Mouse (Mus musculus) CH12.LX (cell line): ENCODE results near the gene Daam1. TPM values are rescaled to one million over a fixed set of nuclear protein-coding genes. Genes with fewer than 3 reads are reported as not detected.

Source experiments
- DNase-seq: peaks from one replicate; pipeline ENCODE4 v3.0.0-alpha.2; 2013; ENCODE audit errors: extremely low read depth
- H3K27ac ChIP-seq: 2 replicates; pipeline ENCODE4 v1.5.1; 2012; ENCODE audit warnings: low read depth, mild to moderate bottlenecking, control low read depth, moderate library complexity; ENCODE audit not compliant: insufficient read depth
- H3K27me3 ChIP-seq: replicated peaks from 2 replicates; pipeline ENCODE3; 2012; ENCODE audit warnings: inconsistent platforms
- H3K36me3 ChIP-seq, 2 experiments: replicated peaks in 1 of 2; 2 replicates each; pipeline versions ENCODE3 to v1.6.1; 2012; ENCODE audit warnings: inconsistent platforms in 1 of 2, low read length in 1 of 2, mild to moderate bottlenecking in 1 of 2, mixed read lengths in 1 of 2, moderate library complexity in 1 of 2; ENCODE audit not compliant: control insufficient read depth in 1 of 2, insufficient read depth in 1 of 2
- H3K4me1 ChIP-seq, 2 experiments: 2 replicates each; pipeline ENCODE4 v1.6.1; 2012; ENCODE audit warnings: inconsistent platforms in 1 of 2, moderate library complexity in 1 of 2; ENCODE audit not compliant: insufficient read depth in 2 of 2, control insufficient read depth in 1 of 2
- H3K4me2 ChIP-seq: 2 replicates; pipeline ENCODE4 v1.6.1; 2012; ENCODE audit warnings: low read depth, mild to moderate bottlenecking, control low read depth; ENCODE audit not compliant: poor library complexity, insufficient read depth, severe bottlenecking
- H3K4me3 ChIP-seq, 3 experiments: fragments of 150-350 bp in 1 of 3; sonication (generic) in 1 of 3; replicated peaks in 1 of 3; 2 replicates each; pipeline versions ENCODE3 to v1.5.1; 2011 to 2012; ENCODE audit warnings: low read depth in 2 of 3, low read length in 2 of 3, mild to moderate bottlenecking in 2 of 3, moderate library complexity in 2 of 3, control low read depth in 1 of 3, improper control_type of control experiment in 1 of 3, inconsistent platforms in 1 of 3, mixed read lengths in 1 of 3; ENCODE audit not compliant: poor library complexity in 1 of 3
- H3K79me2 ChIP-seq: replicated peaks from 2 replicates; pipeline ENCODE4 v1.6.1; 2012; ENCODE audit warnings: mild to moderate bottlenecking, moderate library complexity; ENCODE audit not compliant: control insufficient read depth, poor library complexity, insufficient read depth, severe bottlenecking; ENCODE audit errors: extremely low read depth
- H3K9ac ChIP-seq: 2 replicates; pipeline ENCODE4 v1.6.1; 2012; ENCODE audit warnings: low read depth, mild to moderate bottlenecking, control low read depth, moderate library complexity; ENCODE audit not compliant: insufficient read depth
- H3K9me3 ChIP-seq: replicated peaks from 2 replicates; pipeline ENCODE3; 2012; ENCODE audit warnings: low read length, inconsistent platforms, mixed read lengths
- BHLHE40 ChIP-seq: IDR thresholded peaks from 2 replicates; pipeline ENCODE4 v1.6.1; 2011; ENCODE audit warnings: mild to moderate bottlenecking, low read depth, low read length, improper control_type of control experiment
- CHD1 ChIP-seq: IDR thresholded peaks from 2 replicates; pipeline ENCODE4 v1.6.1; 2012; ENCODE audit warnings: low read depth, low read length, improper control_type of control experiment, inconsistent platforms
- CHD2 ChIP-seq: IDR thresholded peaks from 2 replicates; pipeline ENCODE4 v1.6.1; 2011; ENCODE audit warnings: low read length, improper control_type of control experiment
- EP300 ChIP-seq: IDR thresholded peaks from 2 replicates; pipeline ENCODE4 v1.6.1; 2011; ENCODE audit warnings: low read length, improper control_type of control experiment
- GABPA ChIP-seq: IDR thresholded peaks from 2 replicates; pipeline ENCODE4 v1.6.1; 2012; ENCODE audit warnings: low read depth, low read length, improper control_type of control experiment, inconsistent platforms; ENCODE audit not compliant: insufficient replicate concordance
- HCFC1 ChIP-seq: IDR thresholded peaks from 2 replicates; pipeline ENCODE4 v1.6.1; 2012; ENCODE audit warnings: low read depth, mild to moderate bottlenecking, inconsistent platforms, low read length, improper control_type of control experiment
- IRF4 ChIP-seq: IDR thresholded peaks from 2 replicates; pipeline ENCODE4 v1.6.1; 2014; ENCODE audit warnings: low read depth, mild to moderate bottlenecking, inconsistent platforms, low read length, improper control_type of control experiment
- JUN ChIP-seq: IDR thresholded peaks from 2 replicates; pipeline ENCODE4 v1.6.1; 2011; ENCODE audit warnings: low read depth, mild to moderate bottlenecking, low read length, improper control_type of control experiment, moderate library complexity; ENCODE audit not compliant: insufficient read depth
- JUND ChIP-seq: conservative IDR thresholded peaks from 2 replicates; pipeline ENCODE4 v1.6.1; 2011; ENCODE audit warnings: low read depth, low read length, improper control_type of control experiment
- MAFK ChIP-seq: IDR thresholded peaks from 2 replicates; pipeline ENCODE4 v1.6.1; 2011; ENCODE audit warnings: low read length, improper control_type of control experiment; ENCODE audit not compliant: insufficient replicate concordance
- MAZ ChIP-seq: IDR thresholded peaks from 2 replicates; pipeline ENCODE4 v1.6.1; 2012; ENCODE audit warnings: low read depth, mild to moderate bottlenecking, inconsistent platforms, low read length, improper control_type of control experiment, moderate library complexity
- MEF2A ChIP-seq: IDR thresholded peaks from 2 replicates; pipeline ENCODE4 v1.6.1; 2014; ENCODE audit warnings: low read depth, mild to moderate bottlenecking, inconsistent platforms, low read length, improper control_type of control experiment, borderline replicate concordance
- MYC ChIP-seq: IDR thresholded peaks from 2 replicates; pipeline ENCODE4 v1.6.1; 2011; ENCODE audit warnings: low read depth, mild to moderate bottlenecking, improper control_type of control experiment, low read length
- POLR2A ChIP-seq: IDR thresholded peaks from 2 replicates; pipeline ENCODE4 v1.6.1; 2011; ENCODE audit warnings: low read depth, mild to moderate bottlenecking, improper control_type of control experiment, low read length
- TCF12 ChIP-seq: IDR thresholded peaks from 2 replicates; pipeline ENCODE4 v1.6.1; 2014; ENCODE audit warnings: low read depth, mild to moderate bottlenecking, inconsistent platforms, low read length, improper control_type of control experiment
- UBTF ChIP-seq: IDR thresholded peaks from 2 replicates; pipeline ENCODE4 v1.6.1; 2012; ENCODE audit warnings: low read depth, mild to moderate bottlenecking, inconsistent platforms, low read length, improper control_type of control experiment, moderate library complexity
- ZKSCAN1 ChIP-seq: IDR thresholded peaks from 2 replicates; pipeline ENCODE4 v1.6.1; 2012; ENCODE audit warnings: low read depth, inconsistent platforms, low read length, improper control_type of control experiment, borderline replicate concordance
- ZNF384 ChIP-seq: IDR thresholded peaks from 2 replicates; pipeline ENCODE4 v1.6.1; 2012; ENCODE audit warnings: low read depth, low read length, improper control_type of control experiment, inconsistent platforms
- dilution Hi-C: fragments of 300-500 bp; cut with MboI; formaldehyde crosslinking; loops from 2 replicates; pipeline ENCODE4 v1.14.3; 2020; ENCODE audit warnings: low sequenced_read_pairs; ENCODE audit not compliant: extremely low pct_unique_long_range_greater_than_20kb, extremely low pct_ligation_motif_present
- in situ Hi-C: fragments of 300-500 bp; cut with MboI; formaldehyde crosslinking; loops from 3 replicates; pipeline ENCODE4 v1.14.3; 2019; ENCODE audit warnings: low sequenced_read_pairs, low pct_ligation_motif_present, low pct_unique_long_range_greater_than_20kb, mixed read lengths
- polyA plus RNA-seq: library from polyadenylated mRNA; unstranded; fragments of >175 nt; gene quantifications from 2 replicates; pipeline ENCODE4 v1.2.1, GENCODE M21; 2012; ENCODE audit warnings: low read depth; ENCODE audit not compliant: insufficient read length
- total RNA-seq, 2 experiments: library from RNA; depleted of rRNA; stranded (reverse); fragments of 300-350 nt in 1 of 2; fragments of >200 nt in 1 of 2; gene quantifications; 2 replicates each; pipeline ENCODE4 v1.2.3; 2012 to 2014

The Daam1 gene
- total and polyA plus RNA-seq, 3 experiments = 10.7 to 27.9 (median 23.6) TPM

DNA sequence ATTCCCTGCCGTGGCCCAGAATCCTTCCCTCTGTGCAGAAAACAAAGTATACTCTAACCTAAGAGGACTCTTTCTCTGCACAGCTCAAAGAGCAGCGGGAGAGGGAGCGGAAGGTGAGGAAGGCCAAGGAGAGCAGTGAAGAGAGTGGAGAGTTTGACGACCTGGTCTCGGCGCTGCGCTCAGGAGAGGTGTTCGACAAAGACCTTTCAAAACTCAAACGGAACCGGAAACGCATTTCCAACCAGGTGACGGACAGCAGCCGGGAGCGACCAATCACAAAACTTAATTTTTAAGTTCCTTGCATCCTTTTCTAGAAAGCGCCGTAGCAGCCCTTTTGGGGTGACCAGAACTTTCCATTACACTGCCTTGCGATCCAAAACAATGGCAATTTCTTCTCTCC lies 158.7 kb downstream of the Daam1 start:
- no peak for TF ChIP-seq CHD1
- TF ChIP-seq JUN = no peak
- no peak for TF ChIP-seq MYC
- TF ChIP-seq GABPA = no peak
- no peak for TF ChIP-seq EP300
- no peak for TF ChIP-seq CHD2
- no peak for TF ChIP-seq HCFC1
- TF ChIP-seq IRF4 = no peak
- no peak for TF ChIP-seq ZNF384
- H3K27ac ChIP-seq = no peak overlapping the region
- H3K4me2 ChIP-seq = no peak overlapping the region
- in situ Hi-C loops (no loop called here), dilution Hi-C loops (no loop called here)
- H3K4me3 ChIP-seq = no peak overlapping the region
- H3K27me3 ChIP-seq = no peaks in the 10 kb centered on the region
- peaks cover 0 to 9% of the 10 kb centered on the region in 2 experiments; a peak in 2 of 4 replicates for H3K4me1 ChIP-seq
- H3K36me3 ChIP-seq = peaks cover 25 to 96% of the 10 kb centered on the region in 2 experiments
- DNase-seq = no peak
- no peaks in the 10 kb centered on the region for H3K79me2 ChIP-seq
- no peak overlapping the region for H3K9ac ChIP-seq
- no peaks in the 10 kb centered on the region for H3K9me3 ChIP-seq

GRCm38 (mm10) chr12:71992599-71993210 lies 161.8 kb downstream of the Daam1 start:
- Histone ChIP-seq H3K9me3 (no peaks in the 10 kb centered on the region), H3K9ac (no peak overlapping the region), H3K27ac (no peak overlapping the region)
- in situ Hi-C loops = no loop called here
- TF ChIP-seq IRF4 (no peak), CHD2 (no peak), POLR2A (no peak), TCF12 (no peak), ZKSCAN1 (no peak), UBTF (no peak), JUND (no peak), MEF2A (no peak), MAZ (no peak), MAFK (no peak), BHLHE40 (no peak)
- TF ChIP-seq, all 38 proteins: peak for 0
- Histone ChIP-seq H3K4me1 (peaks cover 7 to 35% of the 10 kb centered on the region in 2 experiments), H3K4me3 (no peak overlapping the region), H3K4me2 (no peak overlapping the region), H3K79me2 (no peaks in the 10 kb centered on the region), H3K27me3 (no peaks in the 10 kb centered on the region), H3K36me3 (peaks cover 18 to 76% of the 10 kb centered on the region in 2 experiments)
- DNase-seq = no peak
- dilution Hi-C loops = no loop called here
